Mouse (Mus musculus) stomach, embryonic 15.5 days (tissue): ENCODE results near the gene Clybl. TPM values are rescaled to one million over a fixed set of nuclear protein-coding genes. Genes with fewer than 3 reads are reported as not detected.

Source experiments
- ATAC-seq: fragments of 200-750 bp; cut with Nextera tagmentation; 2 replicates; pipeline ENCODE4 v1.8.0; 2017; ENCODE audit warnings: low read depth, moderate number of reproducible peaks, moderate TSS enrichment; ENCODE audit not compliant: insufficient read depth, low FRiP score
- H3K27ac ChIP-seq: fragments of 300-500 bp; sonication (generic); 2 replicates; pipeline ENCODE4 v1.5.1; 2015; ENCODE audit warnings: mild to moderate bottlenecking, inconsistent platforms
- H3K27me3 ChIP-seq: fragments of 300-500 bp; sonication (generic); replicated peaks from 2 replicates; pipeline ENCODE4 v1.6.1; 2015; ENCODE audit warnings: inconsistent platforms
- H3K36me3 ChIP-seq: fragments of 300-500 bp; sonication (generic); 2 replicates; pipeline ENCODE4 v1.6.1; 2015; ENCODE audit warnings: inconsistent platforms
- H3K4me1 ChIP-seq: fragments of 300-500 bp; sonication (generic); 2 replicates; pipeline ENCODE4 v1.6.1; 2015; ENCODE audit warnings: inconsistent platforms
- H3K4me2 ChIP-seq: fragments of 300-500 bp; sonication (generic); 2 replicates; pipeline ENCODE4 v1.6.1; 2015; ENCODE audit warnings: mild to moderate bottlenecking, inconsistent platforms
- H3K4me3 ChIP-seq: fragments of 300-500 bp; sonication (generic); replicated peaks from 2 replicates; pipeline ENCODE4 v1.5.1; 2015; ENCODE audit warnings: inconsistent platforms
- H3K9ac ChIP-seq: fragments of 300-500 bp; sonication (generic); 2 replicates; pipeline ENCODE4 v1.6.1; 2015; ENCODE audit warnings: inconsistent platforms
- H3K9me3 ChIP-seq: fragments of 300-500 bp; sonication (generic); 2 replicates; pipeline ENCODE4 v1.6.1; 2016; ENCODE audit warnings: inconsistent platforms
- WGBS: fragments of 180-500 bp; shearing (Covaris S2); methylation state at CpG from one replicate; pipeline ENCODE4 v1.1.7; 2015; 5-methylcytosine and 5-hydroxymethylcytosine counted together
- polyA plus RNA-seq: library from polyadenylated mRNA; unstranded; fragments of >200 nt; fragmentation: Nextera tagmentation; extraction: Ambion mirVana; gene quantifications from 2 replicates; pipeline ENCODE4 v1.2.1, GENCODE M21; 2015

Clybl gene
- polyA plus RNA-seq, 1 experiment from 2014 or later = 25.4 TPM

GRCm38 (mm10) chr14:122283959-122284358 is 102.5 kb downstream of the Clybl start:
- Histone ChIP-seq H3K4me2 (no peak overlapping the region), H3K9ac (no peak overlapping the region), H3K36me3 (no peaks in the 10 kb centered on the region), H3K4me3 (no peak overlapping the region), H3K4me1 (no peaks in the 10 kb centered on the region), H3K27ac (no peak overlapping the region), H3K27me3 (0 out of 2 replicates have a peak, but pooled peaks cover 3% of the 10 kb centered on the region), H3K9me3 (no peaks in the 10 kb centered on the region)
- no peak for ATAC-seq
- WGBS = 83% methylated on average over 5 of the region's 5 CpGs

- no peak overlapping the region for H3K4me3 ChIP-seq
- H3K9ac ChIP-seq = no peak overlapping the region
- no peaks in the 10 kb centered on the region for H3K9me3 ChIP-seq
- no peak overlapping the region for H3K27ac ChIP-seq
- WGBS = 40% methylated on average over 4 of the region's 4 CpGs
- H3K4me1 ChIP-seq = no peaks in the 10 kb centered on the region
- H3K4me2 ChIP-seq = no peak overlapping the region
- no peaks in the 10 kb centered on the region for H3K27me3 ChIP-seq
- ATAC-seq = no peak
- H3K36me3 ChIP-seq = no peaks in the 10 kb centered on the region
Observed at GRCm38 (mm10) chr14:122296399-122296798, 114.9 kb downstream of the Clybl start.

GRCm38 (mm10) chr14:122296864-122297263 is 115.4 kb downstream of the Clybl start:
- ATAC-seq = no peak
- H3K4me2 ChIP-seq = no peak overlapping the region
- 30% methylated on average over 2 of the region's 2 CpGs for WGBS

GRCm38 (mm10) chr14:122297386-122298109 is 116.0 kb downstream of the Clybl start:
- WGBS = 57% methylated on average over 11 of the region's 11 CpGs
- Histone ChIP-seq H3K9me3 (no peaks in the 10 kb centered on the region), H3K27ac (no peak overlapping the region), H3K4me3 (no peak overlapping the region), H3K4me2 (no peak overlapping the region), H3K4me1 (no peaks in the 10 kb centered on the region), H3K27me3 (no peaks in the 10 kb centered on the region), H3K36me3 (no peaks in the 10 kb centered on the region), H3K9ac (no peak overlapping the region)
- no peak for ATAC-seq

More at GRCm38 (mm10) chr14:122296864-122297263, 115.4 kb downstream of the Clybl start:
- Histone ChIP-seq H3K9ac (no peak overlapping the region), H3K4me3 (no peak overlapping the region), H3K9me3 (no peaks in the 10 kb centered on the region), H3K27ac (no peak overlapping the region), H3K4me1 (no peaks in the 10 kb centered on the region), H3K27me3 (no peaks in the 10 kb centered on the region), H3K36me3 (no peaks in the 10 kb centered on the region)

- WGBS = 76% methylated on average over 11 of the region's 11 CpGs
- no peak for ATAC-seq
- H3K4me1 ChIP-seq = no peaks in the 10 kb centered on the region
Observed at GRCm38 (mm10) chr14:122300261-122300660, 118.8 kb downstream of the Clybl start.

GRCm38 (mm10) chr14:122303821-122304220 is 122.3 kb downstream of the Clybl start:
- no peak overlapping the region for H3K4me2 ChIP-seq
- H3K4me1 ChIP-seq = no peaks in the 10 kb centered on the region
- 38% methylated on average over 1 of the region's 1 CpGs for WGBS
- H3K27ac ChIP-seq = no peak overlapping the region
- H3K4me3 ChIP-seq = no peak overlapping the region
- no peaks in the 10 kb centered on the region for H3K9me3 ChIP-seq
- ATAC-seq = no peak
- H3K9ac ChIP-seq = no peak overlapping the region
- no peaks in the 10 kb centered on the region for H3K36me3 ChIP-seq
- no peaks in the 10 kb centered on the region for H3K27me3 ChIP-seq

More at GRCm38 (mm10) chr14:122300261-122300660, 118.8 kb downstream of the Clybl start:
- no peak overlapping the region for H3K27ac ChIP-seq
- H3K4me3 ChIP-seq = no peak overlapping the region
- no peak overlapping the region for H3K4me2 ChIP-seq
- no peaks in the 10 kb centered on the region for H3K36me3 ChIP-seq
- no peak overlapping the region for H3K9ac ChIP-seq
- no peaks in the 10 kb centered on the region for H3K9me3 ChIP-seq
- H3K27me3 ChIP-seq = no peaks in the 10 kb centered on the region

- no peaks in the 10 kb centered on the region for H3K36me3 ChIP-seq
- ATAC-seq = no peak
- no peak overlapping the region for H3K27ac ChIP-seq
- 69% methylated on average over 8 of the region's 8 CpGs for WGBS
- no peaks in the 10 kb centered on the region for H3K9me3 ChIP-seq
- H3K4me2 ChIP-seq = no peak overlapping the region
- H3K4me3 ChIP-seq = no peak overlapping the region
- H3K27me3 ChIP-seq = no peaks in the 10 kb centered on the region
- H3K4me1 ChIP-seq = no peaks in the 10 kb centered on the region
- no peak overlapping the region for H3K9ac ChIP-seq
Observed at GRCm38 (mm10) chr14:122305132-122305531, 123.6 kb downstream of the Clybl start.

- Histone ChIP-seq H3K4me2 (no peak overlapping the region), H3K4me3 (no peak overlapping the region), H3K27me3 (no peaks in the 10 kb centered on the region), H3K9ac (no peak overlapping the region), H3K36me3 (no peaks in the 10 kb centered on the region), H3K4me1 (no peaks in the 10 kb centered on the region), H3K27ac (no peak overlapping the region), H3K9me3 (no peaks in the 10 kb centered on the region)
- WGBS = 95% methylated on average over 6 of the region's 6 CpGs
- ATAC-seq = no peak
Observed at GRCm38 (mm10) chr14:122312415-122312814, 130.9 kb downstream of the Clybl start.

- WGBS = 81% methylated on average over 4 of the region's 4 CpGs
- no peaks in the 10 kb centered on the region for H3K36me3 ChIP-seq
- no peak overlapping the region for H3K4me3 ChIP-seq
- H3K27me3 ChIP-seq = no peaks in the 10 kb centered on the region
- no peak for ATAC-seq
- H3K27ac ChIP-seq = no peak overlapping the region
- H3K4me1 ChIP-seq = no peaks in the 10 kb centered on the region
- H3K9ac ChIP-seq = no peak overlapping the region
- H3K9me3 ChIP-seq = no peaks in the 10 kb centered on the region
- H3K4me2 ChIP-seq = no peak overlapping the region
Observed at GRCm38 (mm10) chr14:122313328-122313727, 131.8 kb downstream of the Clybl start.

GRCm38 (mm10) chr14:122315743-122316142 is 134.2 kb downstream of the Clybl start:
- no peaks in the 10 kb centered on the region for H3K36me3 ChIP-seq
- ATAC-seq = no peak
- H3K4me1 ChIP-seq = no peaks in the 10 kb centered on the region
- no peaks in the 10 kb centered on the region for H3K9me3 ChIP-seq
- H3K4me2 ChIP-seq = no peak overlapping the region
- H3K9ac ChIP-seq = no peak overlapping the region
- 89% methylated on average over 12 of the region's 12 CpGs for WGBS
- H3K27ac ChIP-seq = no peak overlapping the region
- H3K4me3 ChIP-seq = no peak overlapping the region
- H3K27me3 ChIP-seq = no peaks in the 10 kb centered on the region

- Histone ChIP-seq H3K4me1 (no peaks in the 10 kb centered on the region), H3K36me3 (no peaks in the 10 kb centered on the region), H3K4me3 (no peak overlapping the region), H3K27ac (no peak overlapping the region), H3K9me3 (no peaks in the 10 kb centered on the region), H3K4me2 (no peak overlapping the region), H3K9ac (no peak overlapping the region), H3K27me3 (no peaks in the 10 kb centered on the region)
- 16% methylated on average over 5 of the region's 5 CpGs for WGBS
- ATAC-seq = no peak
Observed at GRCm38 (mm10) chr14:122322136-122322535, 140.6 kb downstream of the Clybl start.

- H3K27me3 ChIP-seq = no peaks in the 10 kb centered on the region
- H3K36me3 ChIP-seq = no peaks in the 10 kb centered on the region
- no peaks in the 10 kb centered on the region for H3K4me1 ChIP-seq
- H3K9ac ChIP-seq = no peak overlapping the region
- no peak overlapping the region for H3K4me2 ChIP-seq
- WGBS = 69% methylated on average over 9 of the region's 9 CpGs
- H3K9me3 ChIP-seq = no peaks in the 10 kb centered on the region
- no peak for ATAC-seq
- H3K27ac ChIP-seq = no peak overlapping the region
- H3K4me3 ChIP-seq = no peak overlapping the region
Observed at GRCm38 (mm10) chr14:122323838-122324458, 142.4 kb downstream of the Clybl start.
